Mouse (Mus musculus) liver, embryonic 14.5 days (tissue): ENCODE measurements around the gene Slc30a10. TPM values are rescaled to one million over a fixed set of nuclear protein-coding genes. Genes with fewer than 3 reads are reported as not detected.

ENCODE experiments used
- ATAC-seq: fragments of 200-750 bp; cut with Nextera tagmentation; 2 replicates; pipeline ENCODE4 v1.8.0; 2017; ENCODE audit warnings: moderate number of reproducible peaks, mild to moderate bottlenecking, moderate library complexity; ENCODE audit not compliant: insufficient read depth
- DNase-seq, 3 experiments: peaks; one replicate each; pipeline ENCODE4 v3.0.0-alpha.2; 2012 to 2013; ENCODE audit warnings: low read depth in 3 of 3, low spot score in 3 of 3
- H3K27ac ChIP-seq: fragments of 300-500 bp; sonication (generic); 2 replicates; pipeline ENCODE4 v1.5.1; 2014; ENCODE audit warnings: moderate library complexity, mild to moderate bottlenecking, control low read depth, inconsistent platforms
- H3K27me3 ChIP-seq: fragments of 300-500 bp; sonication (generic); 2 replicates; pipeline ENCODE4 v1.6.1; 2014; ENCODE audit warnings: mild to moderate bottlenecking, low read length, moderate library complexity; ENCODE audit not compliant: control insufficient read depth, insufficient read depth
- H3K36me3 ChIP-seq: fragments of 300-500 bp; sonication (generic); replicated peaks from 2 replicates; pipeline ENCODE4 v1.6.1; 2014; ENCODE audit warnings: low read depth; ENCODE audit not compliant: control insufficient read depth, insufficient read depth
- H3K4me1 ChIP-seq, 2 experiments: fragments of 200-500 bp in 1 of 2; fragments of 300-500 bp in 1 of 2; sonication (generic) in 1 of 2; replicated peaks; 2 replicates each; pipeline ENCODE4 v1.6.1; 2012 to 2014; ENCODE audit warnings: antibody characterized with exemption in 1 of 2, inconsistent platforms in 1 of 2, low read length in 1 of 2; ENCODE audit not compliant: control insufficient read depth in 2 of 2, insufficient read depth in 2 of 2
- H3K4me2 ChIP-seq: fragments of 300-500 bp; sonication (generic); 2 replicates; pipeline ENCODE4 v1.6.1; 2014; ENCODE audit warnings: low read depth, mild to moderate bottlenecking, control low read depth, moderate library complexity
- H3K4me3 ChIP-seq, 2 experiments: fragments of 200-500 bp in 1 of 2; fragments of 300-500 bp in 1 of 2; sonication (generic) in 1 of 2; 2 replicates each; pipeline ENCODE4 v1.5.1; 2012 to 2014; ENCODE audit warnings: low read depth in 2 of 2, low read length in 2 of 2, mild to moderate bottlenecking in 2 of 2, control low read depth in 1 of 2, inconsistent platforms in 1 of 2, moderate library complexity in 1 of 2; ENCODE audit not compliant: insufficient read depth in 1 of 2
- H3K9ac ChIP-seq: fragments of 300-500 bp; sonication (generic); replicated peaks from 2 replicates; pipeline ENCODE4 v1.6.1; 2014; ENCODE audit warnings: mild to moderate bottlenecking, control low read depth, moderate library complexity
- H3K9me3 ChIP-seq: fragments of 300-500 bp; sonication (generic); 2 replicates; pipeline ENCODE4 v1.6.1; 2016; ENCODE audit warnings: low read length, mixed read lengths; ENCODE audit not compliant: control insufficient read depth
- CTCF ChIP-seq: IDR thresholded peaks from 2 replicates; pipeline ENCODE4 v1.5.1; 2016; ENCODE audit warnings: antibody characterized with exemption, low read depth, control low read depth
- EP300 ChIP-seq: IDR thresholded peaks from 2 replicates; pipeline ENCODE4 v1.6.1; 2016; ENCODE audit warnings: antibody characterized with exemption, low read depth
- WGBS: fragments of 180-500 bp; shearing (Covaris S2); extraction: QIAGEN DNeasy Blood & Tissue Kit; methylation state at CpG from one replicate; pipeline ENCODE4 v1.1.7; 2014; ENCODE audit not compliant: insufficient replicate concordance; 5-methylcytosine and 5-hydroxymethylcytosine counted together
- polyA plus RNA-seq, 2 experiments: library from polyadenylated mRNA; depleted of rRNA in 1 of 2; stranded (reverse) in 1 of 2; unstranded in 1 of 2; fragments of >200 nt; fragmentation: Nextera tagmentation in 1 of 2; extraction: Ambion mirVana in 1 of 2; gene quantifications; 2 replicates each; pipeline versions ENCODE4 v1.2.1 to v1.2.3; 2012 to 2014

The Slc30a10 gene
- polyA plus RNA-seq, 2 experiments: 13.3 to 21.2 TPM

DNA sequence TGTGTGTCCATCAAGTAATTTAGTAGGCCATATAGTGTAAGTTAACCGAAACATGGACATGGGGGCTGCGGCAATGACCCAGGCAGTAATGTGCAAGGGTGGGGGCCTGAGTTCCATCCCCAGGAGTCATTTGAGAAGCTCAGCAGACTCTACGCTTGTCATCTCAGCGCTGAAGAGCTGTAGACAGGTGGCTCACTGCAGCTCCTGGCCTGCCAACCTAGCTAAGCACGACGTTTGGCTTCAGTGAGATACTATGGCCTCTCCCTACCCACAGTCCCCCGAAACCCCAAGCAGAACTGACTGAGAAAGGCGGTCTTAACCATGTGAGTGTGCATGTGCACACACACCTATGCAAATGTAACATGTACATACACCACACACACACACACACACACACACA lies 3.6 kb upstream of the Slc30a10 start:
- 64% methylated on average over 8 of the region's 8 CpGs for WGBS
- Histone ChIP-seq H3K9me3 (no peaks in the 10 kb centered on the region), H3K27me3 (0 out of 2 replicates have a peak, but pooled peaks cover 2% of the 10 kb centered on the region), H3K36me3 (no peaks in the 10 kb centered on the region), H3K4me3 (no peak overlapping the region), H3K27ac (peak overlapping the region; percentile 97), H3K9ac (peak overlapping the region; percentile 15; the same call in 1 of the 2 replicates), H3K4me2 (peak overlapping the region; percentile 37), H3K4me1 (peaks cover 44 to 45% of the 10 kb centered on the region in 2 experiments)
- TF ChIP-seq CTCF (no peak), EP300 (no peak)
- ATAC-seq (no peak), DNase-seq (no peak)

GRCm38 (mm10) chr1:185451495-185451894 lies 3.2 kb upstream of the Slc30a10 start:
- H3K9ac ChIP-seq: peak overlapping the region; percentile 15; the same call in 1 of the 2 replicates
- peaks cover 45 to 47% of the 10 kb centered on the region in 2 experiments for H3K4me1 ChIP-seq
- no peak overlapping the region for H3K4me3 ChIP-seq
- TF ChIP-seq EP300 (peak; percentile 86), CTCF (no peak)
- ATAC-seq (no peak), DNase-seq (peak in 2 of 3 experiments; percentile 51 to 57)
- peak overlapping the region; percentile 97 for H3K27ac ChIP-seq
- 0 out of 2 replicates have a peak, but pooled peaks cover 2% of the 10 kb centered on the region for H3K27me3 ChIP-seq
- H3K36me3 ChIP-seq: peaks cover 3% of the 10 kb centered on the region
- 38% methylated on average over 3 of the region's 3 CpGs for WGBS
- H3K9me3 ChIP-seq: no peaks in the 10 kb centered on the region
- peak overlapping the region; percentile 37 for H3K4me2 ChIP-seq

GRCm38 (mm10) chr1:185452461-185452860 lies 2.2 kb upstream of the Slc30a10 start:
- H3K27me3 ChIP-seq: 0 out of 2 replicates have a peak, but pooled peaks cover 2% of the 10 kb centered on the region
- 53% methylated on average over 6 of the region's 6 CpGs for WGBS
- DNase-seq (no peak), ATAC-seq (no peak)
- H3K9ac ChIP-seq: no peak overlapping the region
- H3K4me2 ChIP-seq: no peak overlapping the region
- H3K4me1 ChIP-seq: peaks cover 55 to 56% of the 10 kb centered on the region in 2 experiments
- TF ChIP-seq CTCF (no peak), EP300 (peak; percentile 59; the same call in 1 of the 2 replicates)
- H3K4me3 ChIP-seq: no peak overlapping the region
- peak overlapping the region; percentile 97 for H3K27ac ChIP-seq
- peaks cover 12% of the 10 kb centered on the region for H3K36me3 ChIP-seq
- H3K9me3 ChIP-seq: no peaks in the 10 kb centered on the region

- H3K9ac ChIP-seq: peak overlapping the region; percentile 82
- no peak for TF ChIP-seq CTCF
- TF ChIP-seq EP300: no peak
- ATAC-seq: peak; percentile 4; the same call in 1 of the 2 replicates
Measured at GRCm38 (mm10) chr1:185454144-185454543, 504 bp upstream of the Slc30a10 start.

DNA sequence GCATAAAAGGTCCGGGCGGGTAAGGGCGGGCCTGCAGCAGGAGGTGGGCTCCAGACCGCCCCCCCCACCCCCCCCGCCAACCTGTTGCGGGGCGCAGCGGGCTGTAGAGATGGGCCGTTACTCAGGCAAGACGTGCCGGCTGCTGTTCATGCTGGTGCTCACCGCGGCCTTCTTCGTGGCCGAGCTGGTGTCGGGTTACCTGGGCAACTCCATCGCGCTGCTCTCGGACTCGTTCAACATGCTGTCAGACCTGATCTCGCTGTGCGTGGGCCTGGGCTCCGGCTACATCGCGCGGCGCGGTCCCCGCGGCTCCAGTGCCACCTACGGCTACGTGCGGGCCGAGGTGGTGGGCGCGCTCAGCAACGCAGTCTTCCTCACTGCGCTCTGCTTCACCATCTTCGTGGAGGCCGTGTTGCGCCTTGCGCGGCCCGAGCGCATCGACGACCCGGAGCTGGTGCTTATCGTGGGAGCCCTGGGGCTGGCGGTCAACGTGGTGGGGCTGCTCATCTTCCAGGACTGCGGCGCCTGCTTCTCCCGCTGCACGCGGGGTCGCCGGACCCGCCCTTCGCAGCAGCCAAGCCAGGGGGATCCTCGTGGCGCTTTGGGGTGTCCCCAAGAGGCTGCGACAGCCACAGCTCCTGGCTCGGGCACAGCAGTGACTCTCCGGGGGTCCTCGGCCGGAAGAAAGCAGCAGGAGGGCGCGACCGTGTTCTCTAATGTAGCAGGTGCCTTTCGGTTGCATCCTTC lies 480 bp downstream of the Slc30a10 start:
- Histone ChIP-seq H3K27me3 (0 out of 2 replicates have a peak, but pooled peaks cover 2% of the 10 kb centered on the region), H3K9me3 (no peaks in the 10 kb centered on the region), H3K27ac (peak overlapping the region; percentile 97), H3K4me1 (peaks cover 63 to 72% of the 10 kb centered on the region in 2 experiments), H3K9ac (peak overlapping the region; percentile 90), H3K4me3 (peak overlapping the region; percentile 79 to 87), H3K4me2 (peak overlapping the region; percentile 87), H3K36me3 (peaks cover 33% of the 10 kb centered on the region)
- ATAC-seq (peak; percentile 13), DNase-seq (no peak)
- no peak for TF ChIP-seq EP300
- TF ChIP-seq CTCF: no peak
- WGBS: 1% methylated on average over 70 of the region's 71 CpGs

More at GRCm38 (mm10) chr1:185454144-185454543, 504 bp upstream of the Slc30a10 start:
- Histone ChIP-seq H3K4me3 (peak overlapping the region; percentile 9 to 87), H3K4me1 (peaks cover 62 to 69% of the 10 kb centered on the region in 2 experiments), H3K36me3 (peaks cover 24% of the 10 kb centered on the region), H3K4me2 (peak overlapping the region; percentile 87), H3K9me3 (no peaks in the 10 kb centered on the region), H3K27me3 (0 out of 2 replicates have a peak, but pooled peaks cover 2% of the 10 kb centered on the region), H3K27ac (peak overlapping the region; percentile 97)
- WGBS: 13% methylated on average over 4 of the region's 4 CpGs
- no peak for DNase-seq
